Mouse (Mus musculus) monocyte, adult 5-6 weeks (primary cell): ENCODE data around the gene Mfrp. TPM values are rescaled to one million over a fixed set of nuclear protein-coding genes. Genes with fewer than 3 reads are reported as not detected.
A peak's percentile ranks its signal among the peaks of the same experiment; 100 is the strongest.

ENCODE experiments used
- ATAC-seq: fragments of 153-309, 156-312 bp; replicated peaks from 2 replicates; pipeline ENCODE4 v1.8.0; 2017; ENCODE audit warnings: mild to moderate bottlenecking; ENCODE audit not compliant: low TSS enrichment, insufficient number of reproducible peaks, severe bottlenecking, poor library complexity, low FRiP score
- total RNA-seq: library from RNA; stranded (forward); fragments of 200-1000, 200-491, 200-594 nt; gene quantifications from 3 replicates; pipeline ENCODE4 v1.2.3, GENCODE M21; 2017

The Mfrp gene
- total RNA-seq, 1 experiment from 2014 or later, result not detected

DNA sequence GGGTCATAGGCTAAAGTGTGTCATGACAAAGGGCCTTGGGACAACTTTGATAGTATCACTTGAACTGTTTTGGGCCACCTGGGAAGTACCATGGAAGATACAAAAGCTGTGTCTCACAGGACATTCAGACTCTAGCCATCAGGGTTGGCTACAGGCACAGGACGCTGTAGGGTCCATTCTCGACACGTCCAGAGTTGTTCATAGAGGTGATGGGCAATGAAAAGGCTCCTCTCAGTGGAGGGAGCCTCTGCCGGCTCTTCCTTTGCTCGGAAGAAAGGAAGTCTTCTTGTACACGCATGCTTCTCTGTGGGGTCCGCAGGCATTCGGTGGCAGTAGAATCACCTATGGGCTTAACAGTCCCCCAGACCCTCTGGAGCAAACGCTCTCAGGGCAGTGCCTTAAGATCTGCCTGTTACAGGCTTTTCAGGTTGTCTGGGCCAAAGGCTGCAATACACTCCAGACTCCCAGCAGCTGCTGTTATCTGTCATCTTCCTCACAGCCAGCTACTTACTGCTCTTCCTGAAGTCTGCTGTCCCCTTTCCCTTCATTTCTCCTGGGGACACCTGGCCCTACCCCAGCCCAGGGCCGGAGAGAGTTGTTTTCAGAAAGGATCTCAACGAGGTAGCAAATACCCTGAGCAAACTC lies 24.1 kb upstream of the Mfrp start:
- no peak for ATAC-seq

DNA sequence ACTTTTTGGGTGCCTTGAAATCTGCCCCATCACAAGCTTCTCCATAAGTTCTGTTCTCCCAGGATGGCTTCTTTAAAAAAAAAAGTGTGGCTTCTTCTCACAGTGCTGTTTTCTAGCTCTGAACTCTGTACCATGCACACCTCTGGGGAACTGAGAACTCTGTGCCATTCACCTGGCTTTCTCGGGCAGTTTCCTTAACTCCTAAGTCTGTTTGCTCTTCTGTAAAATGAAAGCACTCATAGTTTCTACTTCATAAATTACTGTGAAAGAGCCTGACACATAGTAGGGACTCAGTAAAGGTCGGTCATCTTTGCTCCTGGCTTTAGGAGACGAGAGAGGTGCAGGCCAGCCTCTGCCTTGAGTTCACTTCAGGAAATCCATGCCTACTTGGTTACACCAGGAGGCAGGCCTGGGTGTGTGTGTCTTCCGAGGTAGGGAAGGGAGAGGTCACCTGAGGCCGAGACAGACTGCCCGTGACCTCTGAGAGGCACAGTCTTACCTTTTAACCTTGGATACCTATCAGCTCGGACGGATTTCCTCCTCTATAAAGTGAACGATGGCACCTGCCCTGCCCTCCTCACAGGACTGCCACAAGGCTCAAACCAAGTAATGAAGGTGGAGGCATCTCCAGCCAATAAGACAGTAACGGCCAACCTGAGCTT lies 23.3 kb upstream of the Mfrp start:
- ATAC-seq, result no peak

DNA sequence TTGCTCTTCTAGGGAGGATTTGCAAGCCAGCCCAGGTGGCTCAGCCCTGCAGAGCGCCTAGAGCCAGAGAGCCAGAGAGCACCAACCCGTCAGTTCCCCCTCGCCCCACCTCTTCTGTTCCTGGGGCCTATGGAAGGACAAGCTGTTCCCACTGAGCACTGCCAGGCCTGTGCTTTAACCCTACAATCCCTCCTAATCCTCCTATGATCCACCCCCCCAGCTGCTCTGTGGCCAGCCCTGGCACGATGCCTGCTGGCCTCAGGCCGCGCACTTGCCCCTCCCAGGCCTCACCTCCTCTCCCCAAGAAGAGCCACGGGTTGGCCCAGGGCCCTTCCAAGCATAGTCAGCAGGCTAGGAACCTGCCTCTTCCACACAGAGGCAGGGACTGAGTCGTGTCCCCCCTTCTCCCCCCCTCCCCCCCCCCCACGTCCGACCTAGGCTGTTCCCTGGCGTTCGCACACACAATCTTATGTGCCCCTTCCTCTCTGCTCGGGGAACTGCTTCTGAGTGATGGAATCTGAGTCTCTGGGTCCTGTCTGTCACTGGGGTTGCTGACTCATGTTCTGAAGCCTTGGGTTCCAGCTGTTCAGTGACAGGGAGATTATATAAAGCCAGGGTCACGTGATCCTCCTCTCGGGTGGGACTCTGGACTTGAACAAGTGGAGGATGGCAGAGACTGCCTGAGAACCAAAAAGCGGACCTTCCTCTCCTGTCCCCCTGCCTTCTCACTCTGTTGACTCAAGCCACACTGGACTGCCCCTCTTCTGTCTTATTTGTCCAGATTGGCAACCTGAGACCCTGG lies 22.4 kb upstream of the Mfrp start:
- no peak for ATAC-seq

DNA sequence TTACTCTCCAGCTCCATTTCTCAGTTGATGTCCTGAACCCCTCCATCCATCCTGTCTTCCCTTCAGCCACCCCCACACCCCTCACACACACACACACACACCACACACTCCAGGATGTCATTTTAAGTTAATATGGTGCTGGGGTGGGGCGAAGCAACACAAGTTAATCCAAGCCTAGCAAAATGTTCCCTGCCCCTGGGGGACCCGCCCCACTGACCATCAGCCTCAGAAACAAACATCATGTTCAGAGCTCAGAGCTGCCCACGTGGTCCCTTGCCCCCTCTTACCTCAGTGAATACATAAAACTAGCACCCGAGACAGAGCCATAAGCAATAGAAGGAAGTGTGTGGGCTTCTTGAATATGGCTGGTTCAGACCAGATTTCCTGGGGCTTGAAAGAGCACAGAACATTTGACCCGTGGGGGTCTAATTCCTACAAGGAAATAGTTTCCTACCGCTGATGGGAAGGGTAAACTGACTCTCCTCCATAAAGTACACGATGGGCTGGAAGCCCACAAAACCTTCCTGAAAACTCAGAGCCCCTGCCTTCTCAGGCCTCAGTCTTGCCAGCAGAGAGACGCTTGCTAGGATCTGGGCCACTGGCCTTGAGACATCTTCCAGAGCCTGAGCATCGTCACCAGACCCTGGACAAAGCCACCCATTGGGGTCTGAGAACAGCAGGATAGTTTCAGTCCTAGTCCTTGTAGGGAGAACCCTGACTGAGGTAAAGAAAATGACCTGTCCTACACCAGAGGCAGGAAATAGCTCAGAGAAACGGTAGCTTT lies 21.3 kb upstream of the Mfrp start:
- ATAC-seq, result no peak

DNA sequence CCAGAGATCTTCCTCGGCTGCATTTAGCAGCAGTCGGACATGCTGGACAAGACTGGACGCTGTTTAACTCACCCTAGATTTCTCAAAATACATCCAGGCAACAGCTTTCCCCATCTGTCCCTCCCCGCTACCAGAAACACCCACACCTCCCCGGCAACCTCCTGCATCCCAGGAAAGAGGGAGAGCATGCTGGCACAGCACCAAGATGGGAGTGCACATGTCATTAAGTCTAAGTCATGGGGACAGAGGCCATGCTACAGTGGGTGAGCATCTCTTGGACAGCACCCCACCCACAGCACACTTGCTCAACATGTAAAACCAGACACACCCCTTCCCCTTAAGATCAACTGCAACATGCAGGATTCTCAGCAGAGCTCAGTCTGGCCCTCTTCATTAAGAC lies 20.6 kb upstream of the Mfrp start:
- peak; percentile 60 for ATAC-seq

DNA sequence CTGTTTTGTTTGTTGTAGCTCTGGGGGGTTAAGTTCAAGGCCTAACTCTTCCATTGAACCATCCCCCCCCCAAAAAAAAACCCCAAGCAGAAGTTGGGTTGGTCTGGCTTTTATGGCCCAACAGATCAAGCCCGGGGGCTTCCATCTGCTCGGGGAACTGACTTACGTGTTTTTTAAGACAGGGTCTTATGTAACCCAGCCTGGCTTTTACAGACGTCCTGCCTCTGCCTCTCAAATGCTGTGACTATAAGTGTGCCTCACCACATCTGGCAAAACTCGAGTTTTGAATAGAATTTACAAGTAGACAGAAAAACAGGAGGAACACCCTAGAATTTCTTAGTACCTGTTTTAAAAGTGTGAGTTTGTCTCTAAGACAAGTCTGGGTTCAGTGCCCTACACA lies 19.9 kb upstream of the Mfrp start:
- no peak for ATAC-seq

DNA sequence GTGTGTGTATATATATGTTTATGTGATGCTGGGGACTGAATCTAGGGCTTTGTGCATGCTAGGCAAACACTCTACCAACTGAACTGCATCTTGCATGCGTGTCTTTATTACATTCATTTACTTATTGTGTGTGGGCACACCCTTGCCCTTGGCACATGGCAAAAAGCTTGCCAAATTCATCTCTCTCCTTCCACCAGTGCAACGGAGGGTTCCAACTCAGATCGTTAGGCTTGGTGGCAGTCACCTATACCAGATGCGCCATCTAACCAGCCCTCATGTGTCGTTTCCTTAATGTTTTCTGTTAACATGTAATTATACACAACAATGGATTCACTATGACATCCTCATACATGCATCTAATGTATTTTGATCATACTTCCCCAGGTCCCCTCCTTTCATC lies 19.3 kb upstream of the Mfrp start:
- ATAC-seq, result no peak

DNA sequence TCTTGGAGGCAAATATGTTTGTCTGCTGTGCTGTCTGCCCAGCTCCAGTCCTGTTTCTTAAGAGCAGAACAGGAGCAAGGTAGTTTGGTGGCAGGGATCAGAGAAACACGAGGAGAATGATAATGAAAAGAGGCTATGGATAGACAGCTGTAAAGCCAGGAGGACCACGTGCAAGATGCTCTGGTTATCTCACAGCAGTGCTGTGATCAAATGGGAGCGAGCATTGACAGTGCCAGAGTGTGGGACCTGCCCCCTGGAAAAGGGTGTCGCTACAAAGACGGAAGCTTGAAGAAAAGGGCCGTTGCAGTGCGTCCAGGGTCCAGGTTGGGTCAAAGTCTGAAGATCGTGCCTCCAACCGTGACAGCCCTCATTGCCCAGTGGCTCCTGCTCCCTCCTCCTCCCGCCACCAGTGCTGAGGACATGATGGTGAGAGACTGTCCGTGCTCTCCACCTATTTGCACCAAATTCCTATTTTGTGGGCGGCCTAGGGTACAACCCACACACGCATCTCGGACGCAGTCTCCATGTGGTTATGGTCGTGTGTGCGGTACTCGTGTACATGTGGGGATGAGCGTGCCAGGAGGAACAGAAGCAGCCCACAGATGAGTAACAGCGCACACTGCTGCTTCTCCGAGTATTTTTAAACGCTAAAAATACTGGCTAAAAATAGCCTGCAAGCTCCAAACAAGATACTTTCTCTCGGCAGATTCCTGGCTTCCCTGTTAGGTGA lies 18.0 kb upstream of the Mfrp start:
- no peak for ATAC-seq

DNA sequence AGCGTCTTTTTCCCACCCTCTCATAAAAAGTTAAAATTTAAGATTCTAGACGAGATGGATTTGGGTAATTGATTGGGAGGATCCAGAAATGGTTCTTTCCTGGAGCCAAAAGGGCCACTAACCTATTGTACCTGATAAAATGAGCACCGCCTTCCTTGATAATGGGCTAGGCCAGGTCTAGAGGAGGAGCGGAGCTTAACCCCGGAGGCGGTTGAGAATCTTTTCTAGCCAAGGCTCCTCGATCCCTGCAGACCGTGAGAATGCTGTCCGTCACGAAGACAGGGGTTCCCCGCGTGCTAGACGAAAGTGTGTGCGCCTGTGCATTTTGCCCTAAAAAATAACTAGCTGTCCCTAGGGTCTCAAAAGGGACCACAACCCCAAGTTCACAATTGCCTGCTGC lies 17.3 kb upstream of the Mfrp start:
- ATAC-seq, result no peak

DNA sequence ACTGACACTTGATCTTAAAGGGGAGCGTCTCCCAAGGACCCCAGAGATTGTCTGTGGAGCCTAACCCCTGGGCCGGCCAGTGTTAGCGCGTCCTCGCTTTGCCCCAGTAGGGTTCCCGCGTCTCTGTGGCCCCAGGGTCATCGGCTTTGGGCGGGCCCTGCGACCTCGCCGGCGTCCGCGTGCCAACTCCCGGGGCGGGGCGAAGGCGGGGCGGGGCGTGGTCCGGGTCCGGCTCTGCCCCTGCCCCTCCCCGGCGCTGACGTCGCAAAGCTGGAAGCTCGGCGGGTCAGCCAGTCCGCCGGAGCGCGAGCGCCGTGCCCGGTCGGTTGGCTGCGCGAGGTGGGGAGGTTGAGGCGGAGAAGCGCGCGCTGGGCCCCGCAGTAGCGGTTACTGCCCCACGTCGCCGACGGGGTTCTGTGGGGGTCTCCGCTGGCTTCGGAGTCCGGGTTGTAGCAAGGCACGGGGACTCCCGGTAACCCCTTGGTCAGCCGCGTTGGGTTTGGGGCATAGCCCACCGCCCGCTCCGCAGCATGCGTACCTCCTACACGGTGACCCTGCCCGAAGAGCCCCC lies 16.8 kb upstream of the Mfrp start:
- peak; percentile 32; the same call in 1 of the 2 replicates for ATAC-seq

DNA sequence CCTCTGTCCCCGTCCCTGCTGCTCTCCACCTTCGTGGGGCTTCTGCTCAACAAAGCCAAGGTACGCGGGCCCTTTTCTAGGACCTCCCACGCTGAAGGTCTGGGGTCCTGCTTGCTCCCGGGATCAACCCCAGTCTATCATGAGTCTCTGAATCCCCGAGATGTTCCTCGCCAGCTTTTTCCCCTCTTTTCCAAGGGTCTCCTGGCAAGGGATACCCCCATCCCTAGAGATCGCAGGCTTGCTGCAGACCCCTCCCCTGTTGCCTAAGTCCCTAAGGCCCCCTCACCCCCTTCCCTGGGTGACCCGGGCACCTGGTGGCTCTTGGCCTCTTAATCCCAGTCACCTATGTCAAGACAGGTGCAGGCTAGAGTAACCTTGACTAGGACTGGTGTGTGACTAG lies 16.3 kb upstream of the Mfrp start:
- ATAC-seq, result no peak

DNA sequence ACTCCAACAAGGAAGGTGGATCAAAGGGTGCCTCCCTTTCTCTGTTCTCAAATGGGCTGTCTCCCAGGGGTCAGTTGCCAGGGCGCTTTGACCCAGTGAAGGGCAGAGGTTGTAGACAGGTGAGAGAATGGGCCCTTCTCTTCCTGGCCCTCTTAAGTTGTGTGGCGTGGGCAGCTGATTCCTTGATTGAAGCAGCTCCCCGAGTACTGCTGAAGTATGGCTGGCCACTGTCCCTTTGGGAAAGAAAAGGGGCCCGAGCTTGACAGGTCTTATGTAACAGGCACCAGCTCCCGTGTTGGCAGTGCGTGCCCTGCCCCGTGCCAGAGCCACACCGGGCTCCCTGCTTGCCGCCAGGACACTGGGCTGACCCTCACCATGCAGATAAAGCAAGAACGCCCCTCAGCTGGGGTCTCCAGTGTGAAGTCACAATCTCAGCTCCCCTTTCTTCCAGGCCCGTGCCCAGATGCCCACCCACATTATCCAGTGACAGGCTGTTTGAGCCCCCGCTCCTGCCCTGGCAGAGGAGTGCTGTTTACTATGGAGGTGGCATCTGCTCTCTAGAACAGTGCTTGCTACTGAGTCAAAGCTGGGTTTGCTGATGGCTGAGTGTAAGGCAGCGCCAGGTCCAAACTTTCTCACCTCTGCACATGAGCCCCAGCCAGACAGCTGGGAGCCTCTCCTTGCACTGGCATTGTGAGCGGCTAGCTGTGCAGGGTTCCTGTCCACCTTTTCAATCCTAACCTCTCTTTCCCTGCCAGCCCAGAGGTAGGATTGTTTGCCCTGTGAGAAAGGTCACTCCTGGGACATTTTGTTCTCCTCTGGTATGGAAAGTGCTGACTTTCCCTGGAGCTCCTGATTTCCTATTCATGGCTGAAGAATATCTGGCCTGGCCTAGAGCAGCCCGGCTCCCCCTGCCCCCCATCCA lies 15.5 kb upstream of the Mfrp start:
- no peak for ATAC-seq

DNA sequence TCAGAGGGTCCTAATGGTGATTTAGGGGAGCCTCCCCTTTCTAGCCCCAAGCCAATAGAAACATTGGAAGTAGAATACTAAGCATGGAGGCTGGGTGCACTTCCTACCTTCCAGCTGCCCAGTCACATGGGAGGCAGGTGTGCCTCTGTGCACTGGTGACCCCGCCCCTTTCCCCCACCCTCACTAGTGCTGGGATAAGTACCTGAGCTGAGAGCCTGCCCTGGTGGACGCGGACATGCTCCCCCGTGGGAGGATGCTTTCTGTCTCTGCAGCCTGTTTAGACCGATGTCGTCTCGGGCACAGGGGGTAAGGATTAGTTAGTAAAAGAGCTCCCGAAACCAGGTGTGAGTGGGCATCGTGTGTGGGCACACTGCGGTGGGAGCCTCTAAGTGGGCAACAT lies 14.6 kb upstream of the Mfrp start:
- no peak for ATAC-seq

DNA sequence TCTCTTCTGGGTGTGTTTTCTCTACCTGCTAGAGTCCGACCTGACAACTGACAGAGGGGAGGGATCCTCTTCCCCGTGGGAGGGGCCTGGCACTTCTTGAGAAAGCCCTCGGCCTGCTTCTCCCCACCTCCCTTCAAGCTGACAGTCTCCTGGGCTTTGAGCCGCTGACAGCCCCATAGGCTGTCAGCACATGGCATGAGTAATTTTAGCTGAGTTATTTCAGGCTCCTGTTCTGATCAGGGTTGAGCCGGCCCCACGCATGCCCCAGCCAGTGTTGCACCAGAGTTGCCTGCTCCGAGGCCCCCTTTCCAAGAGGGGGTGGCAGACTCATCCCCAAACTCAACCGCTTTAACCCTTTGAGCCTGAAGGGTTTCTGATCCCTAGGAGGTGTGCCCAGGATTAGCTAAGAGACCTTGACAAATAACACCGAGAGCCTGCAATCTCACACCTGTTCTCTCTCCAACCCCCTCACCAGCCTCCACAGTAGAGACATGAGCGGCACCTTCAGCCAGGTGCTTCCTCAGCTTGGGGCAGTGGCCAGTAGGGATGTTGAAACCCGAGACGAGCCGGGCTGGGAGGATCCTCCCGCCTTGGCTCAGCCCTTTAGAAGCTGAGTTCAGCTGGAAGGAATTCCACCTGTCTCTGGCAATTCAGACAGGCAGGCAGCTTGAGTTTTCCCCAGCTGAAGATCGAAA lies 13.6 kb upstream of the Mfrp start:
- ATAC-seq, result no peak

DNA sequence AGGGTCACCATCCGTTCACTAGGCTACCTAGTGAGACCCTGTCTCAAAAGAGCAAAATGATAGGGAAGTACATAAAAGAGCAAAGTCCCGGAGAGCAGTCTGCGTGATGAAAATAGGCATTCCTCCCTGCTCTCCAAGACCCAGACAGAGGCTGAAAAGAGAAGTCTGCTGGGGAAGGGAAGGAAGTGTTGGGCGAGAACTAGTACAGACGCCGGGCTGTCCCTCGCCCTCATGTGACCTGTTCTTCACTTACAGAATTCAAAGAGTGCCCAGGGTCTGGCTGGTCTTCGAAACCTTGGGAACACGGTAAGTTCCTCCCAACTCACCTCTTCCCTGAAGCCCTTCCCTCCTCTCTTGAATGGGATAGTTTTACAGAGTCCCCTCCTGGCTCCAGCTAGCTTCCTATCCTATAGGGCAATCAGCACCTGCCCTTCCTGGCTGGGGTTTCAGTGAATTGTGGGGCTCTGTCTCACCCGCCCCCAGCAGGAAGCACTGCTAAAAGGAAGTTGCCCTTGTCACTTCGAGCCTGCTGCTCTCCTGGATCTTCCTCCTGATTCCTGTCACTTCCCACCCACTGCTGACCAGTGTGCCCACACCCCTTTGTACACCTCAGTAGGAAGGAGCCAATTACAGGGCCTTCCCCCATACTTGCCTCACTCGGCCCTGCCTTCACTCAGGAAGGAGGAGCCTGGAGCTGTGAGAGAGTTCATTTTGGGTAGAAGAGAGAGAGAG lies 12.5 kb upstream of the Mfrp start:
- ATAC-seq, result peak; percentile 61
